Mouse (Mus musculus): ENCODE results near the gene Snd1. TPM values are rescaled to one million over a fixed set of nuclear protein-coding genes. Genes with fewer than 3 reads are reported as not detected.

Snd1 gene
- total and polyA plus RNA-seq, 3 experiments: 97.4 to 153 (median 109) TPM

- TF ChIP-seq POLR2AphosphoS5 (IDR thresholded peaks at IDR 0.05; ENCODE audit: insufficient replicate concordance, low read depth, low read length) (no peak), GATA2 (IDR thresholded peaks at IDR 0.05; ENCODE audit: borderline replicate concordance, low read depth, low read length) (no peak), TAL1 (conservative IDR thresholded peaks at IDR 0.05; ENCODE audit: low read depth, low read length) (no peak), GATA1 (IDR thresholded peaks at IDR 0.05; ENCODE audit: borderline replicate concordance, low read length) (no peak), CTCF (IDR thresholded peaks at IDR 0.05; ENCODE audit: low read depth, low read length) (no peak)
- H3K27me3 ChIP-seq (ENCODE audit: insufficient read depth, low read length): peaks cover 41% of the 10 kb centered on the region
- no peaks in the 10 kb centered on the region for H3K9me3 ChIP-seq (replicated peaks)
- H3K36me3 ChIP-seq (replicated peaks): no peaks in the 10 kb centered on the region
- no peak for DNase-seq (ENCODE audit: low spot score)
- H3K4me3 ChIP-seq (ENCODE audit: low read depth, low read length): no peak overlapping the region
- no peaks in the 10 kb centered on the region for H3K4me1 ChIP-seq (ENCODE audit: insufficient read depth, low read depth, low read length)
- no peak for ATAC-seq (ENCODE audit: extremely low read depth, insufficient number of reproducible peaks, low FRiP score, poor library complexity, severe bottlenecking)
Measured at GRCm38 (mm10) chr6:28447937-28448336, 27.0 kb upstream of the Snd1 start.

- peaks cover 32% of the 10 kb centered on the region for H3K27me3 ChIP-seq (ENCODE audit: insufficient read depth, low read length)
- no peaks in the 10 kb centered on the region for H3K4me1 ChIP-seq (ENCODE audit: insufficient read depth, low read depth, low read length)
- H3K9me3 ChIP-seq (replicated peaks): no peaks in the 10 kb centered on the region
- no peak within 1 kb of the TSS for H3K4me3 ChIP-seq (ENCODE audit: low read depth, low read length)
- TF ChIP-seq TAL1 (conservative IDR thresholded peaks at IDR 0.05; ENCODE audit: low read depth, low read length) (no peak), POLR2AphosphoS5 (IDR thresholded peaks at IDR 0.05; ENCODE audit: insufficient replicate concordance, low read depth, low read length) (no peak), GATA1 (IDR thresholded peaks at IDR 0.05; ENCODE audit: borderline replicate concordance, low read length) (no peak), GATA2 (IDR thresholded peaks at IDR 0.05; ENCODE audit: borderline replicate concordance, low read depth, low read length) (no peak), CTCF (IDR thresholded peaks at IDR 0.05; ENCODE audit: low read depth, low read length) (no peak)
- no peak for ATAC-seq (ENCODE audit: extremely low read depth, insufficient number of reproducible peaks, low FRiP score, poor library complexity, severe bottlenecking)
- no peaks in the 10 kb centered on the region for H3K36me3 ChIP-seq (replicated peaks)
- no peak for DNase-seq (ENCODE audit: low spot score)
Measured at GRCm38 (mm10) chr6:28449253-28449652, 25.7 kb upstream of the Snd1 start, which contains the start of gene Pax4. Pax4 (minus strand) TSS chr6:28449353.

- Histone ChIP-seq H3K36me3 (replicated peaks) (no peaks in the 10 kb centered on the region), H3K27me3 (ENCODE audit: insufficient read depth, low read length) (peaks cover 24% of the 10 kb centered on the region), H3K9me3 (replicated peaks) (no peaks in the 10 kb centered on the region), H3K4me1 (ENCODE audit: insufficient read depth, low read depth, low read length) (no peaks in the 10 kb centered on the region), H3K4me3 (ENCODE audit: low read depth, low read length) (no peak overlapping the region)
- TF ChIP-seq GATA2 (IDR thresholded peaks at IDR 0.05; ENCODE audit: borderline replicate concordance, low read depth, low read length) (no peak), GATA1 (IDR thresholded peaks at IDR 0.05; ENCODE audit: borderline replicate concordance, low read length) (no peak)
- DNase-seq (ENCODE audit: low spot score): no peak
- ATAC-seq (ENCODE audit: extremely low read depth, insufficient number of reproducible peaks, low FRiP score, poor library complexity, severe bottlenecking): no peak
Measured at GRCm38 (mm10) chr6:28450481-28450880, 24.5 kb upstream of the Snd1 start.

GRCm38 (mm10) chr6:28450977-28451376 lies 24.0 kb upstream of the Snd1 start:
- no peak for TF ChIP-seq GATA2 (IDR thresholded peaks at IDR 0.05; ENCODE audit: borderline replicate concordance, low read depth, low read length)
- no peak for TF ChIP-seq GATA1 (IDR thresholded peaks at IDR 0.05; ENCODE audit: borderline replicate concordance, low read length)
- no peak for TF ChIP-seq CTCF (IDR thresholded peaks at IDR 0.05; ENCODE audit: low read depth, low read length)
- TF ChIP-seq TAL1 (conservative IDR thresholded peaks at IDR 0.05; ENCODE audit: low read depth, low read length): no peak
- TF ChIP-seq POLR2AphosphoS5 (IDR thresholded peaks at IDR 0.05; ENCODE audit: insufficient replicate concordance, low read depth, low read length): no peak
- Histone ChIP-seq H3K4me3 (ENCODE audit: low read depth, low read length) (no peak overlapping the region), H3K4me1 (ENCODE audit: insufficient read depth, low read depth, low read length) (no peaks in the 10 kb centered on the region), H3K36me3 (replicated peaks) (no peaks in the 10 kb centered on the region), H3K27me3 (ENCODE audit: insufficient read depth, low read length) (peaks cover 23% of the 10 kb centered on the region), H3K9me3 (replicated peaks) (no peaks in the 10 kb centered on the region)
- ATAC-seq (ENCODE audit: extremely low read depth, insufficient number of reproducible peaks, low FRiP score, poor library complexity, severe bottlenecking): no peak
- DNase-seq (ENCODE audit: low spot score): no peak

GRCm38 (mm10) chr6:28459221-28459668 lies 15.7 kb upstream of the Snd1 start:
- H3K9me3 ChIP-seq (replicated peaks): no peaks in the 10 kb centered on the region
- no peaks in the 10 kb centered on the region for H3K4me1 ChIP-seq (ENCODE audit: insufficient read depth, low read depth, low read length)
- TF ChIP-seq POLR2AphosphoS5 (IDR thresholded peaks at IDR 0.05; ENCODE audit: insufficient replicate concordance, low read depth, low read length): no peak
- TF ChIP-seq TAL1 (conservative IDR thresholded peaks at IDR 0.05; ENCODE audit: low read depth, low read length): no peak
- no peak for TF ChIP-seq CTCF (IDR thresholded peaks at IDR 0.05; ENCODE audit: low read depth, low read length)
- TF ChIP-seq GATA2 (IDR thresholded peaks at IDR 0.05; ENCODE audit: borderline replicate concordance, low read depth, low read length): no peak
- no peak for TF ChIP-seq GATA1 (IDR thresholded peaks at IDR 0.05; ENCODE audit: borderline replicate concordance, low read length)
- no peak overlapping the region for H3K4me3 ChIP-seq (ENCODE audit: low read depth, low read length)
- H3K27me3 ChIP-seq (ENCODE audit: insufficient read depth, low read length): peaks cover 12% of the 10 kb centered on the region
- DNase-seq (ENCODE audit: low spot score) (no peak), ATAC-seq (ENCODE audit: extremely low read depth, insufficient number of reproducible peaks, low FRiP score, poor library complexity, severe bottlenecking) (no peak)
- no peaks in the 10 kb centered on the region for H3K36me3 ChIP-seq (replicated peaks)

- H3K36me3 ChIP-seq (replicated peaks): no peaks in the 10 kb centered on the region
- no peak overlapping the region for H3K4me3 ChIP-seq (ENCODE audit: low read depth, low read length)
- no peaks in the 10 kb centered on the region for H3K4me1 ChIP-seq (ENCODE audit: insufficient read depth, low read depth, low read length)
- no peak for TF ChIP-seq CTCF (IDR thresholded peaks at IDR 0.05; ENCODE audit: low read depth, low read length)
- no peak for TF ChIP-seq TAL1 (conservative IDR thresholded peaks at IDR 0.05; ENCODE audit: low read depth, low read length)
- TF ChIP-seq POLR2AphosphoS5 (IDR thresholded peaks at IDR 0.05; ENCODE audit: insufficient replicate concordance, low read depth, low read length): no peak
- TF ChIP-seq GATA2 (IDR thresholded peaks at IDR 0.05; ENCODE audit: borderline replicate concordance, low read depth, low read length): no peak
- no peak for TF ChIP-seq GATA1 (IDR thresholded peaks at IDR 0.05; ENCODE audit: borderline replicate concordance, low read length)
- ATAC-seq (ENCODE audit: extremely low read depth, insufficient number of reproducible peaks, low FRiP score, poor library complexity, severe bottlenecking) (no peak), DNase-seq (ENCODE audit: low spot score) (no peak)
- H3K27me3 ChIP-seq (ENCODE audit: insufficient read depth, low read length): peaks cover 19% of the 10 kb centered on the region
- no peaks in the 10 kb centered on the region for H3K9me3 ChIP-seq (replicated peaks)
Measured at GRCm38 (mm10) chr6:28460534-28460933, 14.4 kb upstream of the Snd1 start.

All from G1E (cell line).